Mouse (Mus musculus): Measurements from ENCODE around the gene Cd3d. TPM values are rescaled to one million over a fixed set of nuclear protein-coding genes. Genes with fewer than 3 reads are reported as not detected.

Gene Cd3d
- total and polyA plus RNA-seq, 2 experiments from 2014 or later: not detected

DNA sequence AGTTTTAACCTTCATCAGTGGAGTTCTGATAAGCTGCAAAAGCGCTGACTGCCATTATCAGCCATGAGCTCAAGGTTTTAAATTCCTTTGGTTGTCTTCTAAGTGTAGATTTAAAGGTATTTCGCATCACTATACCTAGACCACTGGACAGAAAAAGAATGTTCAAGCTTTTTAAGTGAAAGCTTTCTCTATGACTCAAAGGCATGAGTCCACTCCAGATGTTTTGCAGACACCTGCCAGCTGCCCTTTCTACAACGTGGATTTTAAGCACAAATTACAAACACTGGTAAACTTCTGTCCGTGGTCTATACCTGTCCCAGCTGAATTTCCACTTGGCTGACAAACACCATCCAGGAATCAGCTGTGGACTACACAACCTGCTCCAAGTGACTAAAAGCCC, 13.4 kb downstream of the Cd3d start:
- Histone ChIP-seq H3K4me2 (ENCODE audit: low read depth, low read length, poor library complexity, severe bottlenecking) (no peak overlapping the region), H3K4me3 (ENCODE audit: low read depth, low read length) (no peak overlapping the region), H3K27ac (ENCODE audit: low read depth, low read length) (no peak overlapping the region), H3K36me3 (ENCODE audit: insufficient read depth, low read length) (no peaks in the 10 kb centered on the region), H3K4me1 (ENCODE audit: insufficient read depth, low read length) (no peaks in the 10 kb centered on the region), H3K9ac (replicated peaks; ENCODE audit: low read length, poor library complexity, severe bottlenecking) (no peak overlapping the region), H3K27me3 (ENCODE audit: insufficient read depth, low read length) (no peaks in the 10 kb centered on the region), H3K9me3 (ENCODE audit: low read length) (no peaks in the 10 kb centered on the region)
- WGBS: 78% methylated on average over 4 of the region's 4 CpGs
- no peak for DNase-seq (ENCODE audit: low spot score)
- no peak for ATAC-seq (ENCODE audit: low FRiP score)
- no peak for TF ChIP-seq CTCF (IDR thresholded peaks at IDR 0.05)

DNA sequence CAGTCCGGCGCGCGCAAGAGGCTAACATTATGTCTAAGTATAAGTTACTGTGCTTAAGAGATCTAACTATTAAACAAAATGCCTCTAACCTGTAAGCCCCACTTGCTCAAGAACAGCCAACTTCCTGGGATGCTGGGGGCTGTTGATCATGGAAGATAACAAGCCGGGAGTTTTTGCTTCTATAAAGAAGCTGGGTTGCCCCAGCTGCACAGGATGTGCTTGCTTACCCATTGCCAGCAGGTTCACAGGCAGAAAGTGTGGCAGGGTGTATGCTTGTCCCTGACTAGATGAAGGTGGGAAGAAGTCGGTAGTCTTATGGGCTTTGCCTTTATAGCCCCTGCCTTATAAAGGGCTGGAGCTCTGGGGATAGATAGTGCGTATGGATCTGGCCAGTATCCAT, 15.0 kb downstream of the Cd3d start:
- Histone ChIP-seq H3K27ac (ENCODE audit: low read depth, low read length) (no peak overlapping the region), H3K4me1 (ENCODE audit: insufficient read depth, low read length) (no peaks in the 10 kb centered on the region), H3K9ac (replicated peaks; ENCODE audit: low read length, poor library complexity, severe bottlenecking) (no peak overlapping the region), H3K27me3 (ENCODE audit: insufficient read depth, low read length) (no peaks in the 10 kb centered on the region), H3K9me3 (ENCODE audit: low read length) (no peaks in the 10 kb centered on the region), H3K4me3 (ENCODE audit: low read depth, low read length) (no peak overlapping the region), H3K4me2 (ENCODE audit: low read depth, low read length, poor library complexity, severe bottlenecking) (no peak overlapping the region), H3K36me3 (ENCODE audit: insufficient read depth, low read length) (no peaks in the 10 kb centered on the region)
- TF ChIP-seq CTCF (IDR thresholded peaks at IDR 0.05): no peak
- no peak for DNase-seq (ENCODE audit: low spot score)
- ATAC-seq (ENCODE audit: low FRiP score): no peak
- WGBS: 94% methylated on average over 7 of the region's 7 CpGs

DNA sequence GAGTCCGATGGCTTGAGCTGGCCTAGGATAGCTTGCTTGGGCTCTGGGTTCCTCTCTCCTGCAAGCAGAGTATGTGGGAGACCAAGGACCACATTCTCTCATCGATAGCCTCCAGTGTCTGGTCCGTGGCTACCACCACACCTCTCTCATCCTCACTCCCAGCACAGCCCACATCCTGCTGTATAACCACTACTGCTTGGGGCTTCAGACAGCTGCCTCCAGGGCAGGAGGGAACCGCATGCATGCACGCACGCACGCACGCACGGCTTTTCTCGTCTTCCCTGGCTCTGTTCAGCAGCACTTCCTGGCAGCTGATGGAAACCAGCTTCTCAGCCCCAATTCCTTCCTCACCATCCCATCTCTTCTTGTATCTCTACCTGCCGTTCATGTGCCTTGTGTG, 16.6 kb downstream of the Cd3d start:
- H3K36me3 ChIP-seq (ENCODE audit: insufficient read depth, low read length): no peaks in the 10 kb centered on the region
- WGBS: 72% methylated on average over 11 of the region's 11 CpGs
- no peaks in the 10 kb centered on the region for H3K9me3 ChIP-seq (ENCODE audit: low read length)
- H3K27ac ChIP-seq (ENCODE audit: low read depth, low read length): no peak overlapping the region
- no peaks in the 10 kb centered on the region for H3K4me1 ChIP-seq (ENCODE audit: insufficient read depth, low read length)
- no peak for DNase-seq (ENCODE audit: low spot score)
- H3K9ac ChIP-seq (replicated peaks; ENCODE audit: low read length, poor library complexity, severe bottlenecking): no peak overlapping the region
- no peaks in the 10 kb centered on the region for H3K27me3 ChIP-seq (ENCODE audit: insufficient read depth, low read length)
- no peak for TF ChIP-seq CTCF (IDR thresholded peaks at IDR 0.05)
- no peak overlapping the region for H3K4me3 ChIP-seq (ENCODE audit: low read depth, low read length)
- no peak for ATAC-seq (ENCODE audit: low FRiP score)
- H3K4me2 ChIP-seq (ENCODE audit: low read depth, low read length, poor library complexity, severe bottlenecking): no peak overlapping the region

DNA sequence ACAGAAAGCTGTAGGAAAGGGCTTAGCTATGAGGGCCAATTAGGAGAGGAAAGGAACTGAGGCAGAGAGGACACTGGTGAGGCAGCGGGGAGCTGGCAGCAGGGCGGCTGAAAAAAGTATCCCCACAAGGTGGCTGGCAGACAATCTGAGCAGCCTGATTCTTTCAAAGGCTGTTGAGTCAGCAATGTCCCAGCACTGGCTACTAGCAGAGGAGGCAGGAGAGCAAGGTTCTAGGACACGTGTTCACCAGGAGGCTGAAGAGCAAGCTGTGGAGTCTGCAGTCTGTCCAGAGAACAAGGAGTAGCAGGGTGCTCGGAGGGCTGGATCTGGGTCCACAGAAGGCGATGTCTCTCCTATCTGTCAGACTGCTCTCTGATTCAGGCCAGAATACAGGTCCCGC, 17.6 kb downstream of the Cd3d start:
- no peak overlapping the region for H3K9ac ChIP-seq (replicated peaks; ENCODE audit: low read length, poor library complexity, severe bottlenecking)
- ATAC-seq (ENCODE audit: low FRiP score) (no peak), DNase-seq (ENCODE audit: low spot score) (no peak)
- H3K9me3 ChIP-seq (ENCODE audit: low read length): no peaks in the 10 kb centered on the region
- H3K4me3 ChIP-seq (ENCODE audit: low read depth, low read length): no peak overlapping the region
- no peak overlapping the region for H3K4me2 ChIP-seq (ENCODE audit: low read depth, low read length, poor library complexity, severe bottlenecking)
- no peak overlapping the region for H3K27ac ChIP-seq (ENCODE audit: low read depth, low read length)
- no peaks in the 10 kb centered on the region for H3K27me3 ChIP-seq (ENCODE audit: insufficient read depth, low read length)
- no peaks in the 10 kb centered on the region for H3K4me1 ChIP-seq (ENCODE audit: insufficient read depth, low read length)
- no peaks in the 10 kb centered on the region for H3K36me3 ChIP-seq (ENCODE audit: insufficient read depth, low read length)
- WGBS: 64% methylated on average over 6 of the region's 6 CpGs
- no peak for TF ChIP-seq CTCF (IDR thresholded peaks at IDR 0.05)

DNA sequence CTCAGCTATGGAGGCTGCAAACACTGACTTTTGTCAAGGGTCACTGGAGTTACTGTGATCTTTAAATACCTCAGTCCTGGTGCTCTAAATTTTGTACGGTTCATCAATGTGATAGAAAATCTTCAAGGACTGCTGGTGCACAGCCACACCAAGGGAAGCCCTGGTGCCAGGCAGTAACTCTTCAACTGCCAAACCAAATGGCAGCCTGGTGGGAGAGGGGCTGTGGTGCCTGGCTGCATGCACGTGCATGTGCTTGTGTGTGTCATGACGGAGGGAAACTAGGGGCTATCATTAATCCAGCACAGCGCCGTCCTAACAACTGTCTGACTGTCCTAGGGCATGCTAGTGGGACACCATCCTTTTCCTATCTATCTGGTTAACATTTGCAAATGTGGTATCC, 18.2 kb downstream of the Cd3d start:
- Histone ChIP-seq H3K4me2 (ENCODE audit: low read depth, low read length, poor library complexity, severe bottlenecking) (no peak overlapping the region), H3K9ac (replicated peaks; ENCODE audit: low read length, poor library complexity, severe bottlenecking) (no peak overlapping the region), H3K4me3 (ENCODE audit: low read depth, low read length) (no peak overlapping the region), H3K36me3 (ENCODE audit: insufficient read depth, low read length) (no peaks in the 10 kb centered on the region), H3K27me3 (ENCODE audit: insufficient read depth, low read length) (no peaks in the 10 kb centered on the region), H3K9me3 (ENCODE audit: low read length) (no peaks in the 10 kb centered on the region), H3K27ac (ENCODE audit: low read depth, low read length) (no peak overlapping the region), H3K4me1 (ENCODE audit: insufficient read depth, low read length) (no peaks in the 10 kb centered on the region)
- no peak for TF ChIP-seq CTCF (IDR thresholded peaks at IDR 0.05)
- DNase-seq (ENCODE audit: low spot score): no peak
- WGBS: 78% methylated on average over 5 of the region's 5 CpGs
- no peak for ATAC-seq (ENCODE audit: low FRiP score)

DNA sequence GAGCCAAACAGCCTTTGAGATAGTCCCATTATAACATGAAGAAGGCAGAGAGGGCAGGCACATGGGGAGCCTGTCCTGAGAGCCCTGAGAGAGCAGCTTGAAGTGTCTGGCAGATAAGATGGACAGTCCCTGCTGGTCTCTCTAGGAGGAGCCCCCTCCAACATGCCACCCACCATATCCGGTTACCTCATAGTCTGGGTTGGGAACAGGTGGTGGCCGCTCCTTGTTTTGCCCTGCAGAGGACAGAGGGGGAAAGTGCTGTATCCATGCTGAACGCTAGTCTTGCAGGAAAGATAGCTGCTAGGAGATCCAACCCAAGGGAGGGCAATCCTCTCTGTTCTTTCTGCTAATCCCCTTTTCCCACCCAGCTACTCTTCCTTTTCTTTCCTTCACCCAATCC, 18.7 kb downstream of the Cd3d start:
- Histone ChIP-seq H3K4me1 (ENCODE audit: insufficient read depth, low read length) (no peaks in the 10 kb centered on the region), H3K27me3 (ENCODE audit: insufficient read depth, low read length) (no peaks in the 10 kb centered on the region), H3K4me3 (ENCODE audit: low read depth, low read length) (no peak overlapping the region), H3K36me3 (ENCODE audit: insufficient read depth, low read length) (no peaks in the 10 kb centered on the region), H3K9ac (replicated peaks; ENCODE audit: low read length, poor library complexity, severe bottlenecking) (no peak overlapping the region), H3K9me3 (ENCODE audit: low read length) (no peaks in the 10 kb centered on the region), H3K4me2 (ENCODE audit: low read depth, low read length, poor library complexity, severe bottlenecking) (no peak overlapping the region), H3K27ac (ENCODE audit: low read depth, low read length) (no peak overlapping the region)
- WGBS: 61% methylated on average over 3 of the region's 3 CpGs
- TF ChIP-seq CTCF (IDR thresholded peaks at IDR 0.05): no peak
- ATAC-seq (ENCODE audit: low FRiP score) (no peak), DNase-seq (ENCODE audit: low spot score) (no peak)

DNA sequence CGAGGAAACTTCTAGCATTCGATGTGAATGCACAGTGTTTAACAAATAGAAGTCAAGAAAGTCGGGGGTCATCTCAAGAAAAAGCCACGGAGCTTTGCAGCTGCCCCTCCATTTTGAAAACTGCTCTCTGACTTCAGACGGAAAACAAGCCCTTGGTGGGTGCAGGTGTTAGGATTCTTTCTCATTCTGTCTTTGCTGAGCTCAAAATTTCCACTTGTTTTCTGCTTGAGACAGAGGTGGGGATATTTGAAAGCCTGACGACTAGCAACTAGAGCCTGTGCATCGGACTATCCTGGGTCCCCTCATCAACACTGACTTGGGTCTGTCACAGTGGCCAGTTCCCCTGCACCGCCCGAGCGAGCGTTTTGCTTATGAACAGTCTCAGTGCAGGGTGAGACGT, 25.8 kb downstream of the Cd3d start:
- no peaks in the 10 kb centered on the region for H3K27me3 ChIP-seq (ENCODE audit: insufficient read depth, low read length)
- no peak overlapping the region for H3K27ac ChIP-seq (ENCODE audit: low read depth, low read length)
- no peaks in the 10 kb centered on the region for H3K9me3 ChIP-seq (ENCODE audit: low read length)
- H3K36me3 ChIP-seq (ENCODE audit: insufficient read depth, low read length): no peaks in the 10 kb centered on the region
- no peak overlapping the region for H3K4me3 ChIP-seq (ENCODE audit: low read depth, low read length)
- TF ChIP-seq CTCF (IDR thresholded peaks at IDR 0.05): no peak
- ATAC-seq (ENCODE audit: low FRiP score) (no peak), DNase-seq (ENCODE audit: low spot score) (no peak)
- H3K4me1 ChIP-seq (ENCODE audit: insufficient read depth, low read length): no peaks in the 10 kb centered on the region
- H3K9ac ChIP-seq (replicated peaks; ENCODE audit: low read length, poor library complexity, severe bottlenecking): no peak overlapping the region
- H3K4me2 ChIP-seq (ENCODE audit: low read depth, low read length, poor library complexity, severe bottlenecking): no peak overlapping the region
- WGBS: 76% methylated on average over 12 of the region's 12 CpGs
